Mouse (Mus musculus) hindbrain, embryonic 12.5 days (tissue): ENCODE data around the gene Hnrnph2. TPM values are rescaled to one million over a fixed set of nuclear protein-coding genes. Genes with fewer than 3 reads are reported as not detected.

Experiments used
- polyA plus RNA-seq: library from polyadenylated mRNA; unstranded; fragments of >200 nt; fragmentation: Nextera tagmentation; extraction: Ambion mirVana; gene quantifications from 2 replicates; pipeline ENCODE4 v1.2.1, GENCODE M21; 2016

The Hnrnph2 gene
- polyA plus RNA-seq, 1 experiment from 2014 or later: 177 TPM

Other genes starting within 250 kb of the Hnrnph2 start
- 13.0 and 13.9 TPM in 2 replicates for gene Drp2, start 196.6 kb upstream of the Hnrnph2 start, polyA plus RNA-seq
- gene Taf7l, start 124.7 kb upstream of the Hnrnph2 start, polyA plus RNA-seq: 0.35 TPM in 1 of 2 replicates, not detected in the other
- 41.9 and 49.2 TPM in 2 replicates for gene Timm8a1, start 59.3 kb upstream of the Hnrnph2 start, polyA plus RNA-seq
- 0.76 and 0.85 TPM in 2 replicates for gene Btk, start 17.6 kb upstream of the Hnrnph2 start, polyA plus RNA-seq
- gene Rpl36a, start 15.5 kb upstream of the Hnrnph2 start, polyA plus RNA-seq: 236 and 276 TPM in 2 replicates
- 3.7 and 4.8 TPM in 2 replicates for gene Gla, start 54 bp upstream of the Hnrnph2 start, polyA plus RNA-seq
- 7.2 and 7.5 TPM in 2 replicates for gene Armcx4, start 85.3 kb downstream of the Hnrnph2 start, polyA plus RNA-seq
- 76.9 and 83.4 TPM in 2 replicates for gene Armcx1, start 116.8 kb downstream of the Hnrnph2 start, polyA plus RNA-seq
- 29.8 and 31.9 TPM in 2 replicates for gene Armcx6, start 150.2 kb downstream of the Hnrnph2 start, polyA plus RNA-seq
- gene Armcx3, start 155.4 kb downstream of the Hnrnph2 start, polyA plus RNA-seq: 62.5 and 71.3 TPM in 2 replicates
- 95.8 and 96.2 TPM in 2 replicates for gene Armcx2, start 208.0 kb downstream of the Hnrnph2 start, polyA plus RNA-seq